Mouse (Mus musculus): ENCODE data around the gene Irs2. TPM values are rescaled to one million over a fixed set of nuclear protein-coding genes. Genes with fewer than 3 reads are reported as not detected.
A peak's percentile ranks its signal among the peaks of the same experiment; 100 is the strongest.

Gene Irs2
- polyA plus RNA-seq, 1 experiment from 2014 or later: 6.8 TPM

DNA sequence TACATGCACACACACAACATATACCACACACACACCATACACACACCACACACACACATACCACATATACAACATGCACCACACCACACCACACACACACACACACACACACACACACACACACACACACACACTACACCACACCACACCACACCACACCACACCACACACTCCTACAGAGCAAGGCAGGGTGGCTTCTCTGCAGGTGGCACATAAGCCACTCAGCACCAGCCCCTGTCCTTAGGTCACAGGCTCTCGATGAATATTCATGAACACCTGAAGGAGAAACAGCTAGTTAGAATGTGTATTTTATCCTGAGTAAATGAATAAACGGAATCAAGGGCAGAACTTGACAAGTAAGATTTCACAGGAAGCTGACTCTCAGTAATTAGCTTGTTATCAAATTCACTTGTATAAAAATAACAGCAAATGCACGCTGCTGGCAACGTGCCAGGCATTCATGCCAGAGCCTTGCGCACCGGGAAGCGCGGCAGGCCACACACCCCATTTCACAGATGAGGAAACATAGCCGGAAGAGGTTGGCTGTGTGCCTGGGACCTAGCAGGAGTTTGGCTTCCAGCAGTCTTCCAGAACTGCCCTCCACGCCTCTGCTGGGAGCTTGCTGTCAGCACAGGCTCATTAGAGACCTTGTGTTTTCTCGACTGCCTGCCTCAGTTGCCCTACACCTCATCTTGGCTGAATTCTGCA, 54.8 kb downstream of the Irs2 start:
- Histone ChIP-seq H3K9me3 (replicated peaks; ENCODE audit: control insufficient read depth, low read length) (no peaks in the 10 kb centered on the region), H3K36me3 (replicated peaks; ENCODE audit: control insufficient read depth, insufficient read depth, low read depth, low read length) (no peaks in the 10 kb centered on the region), H3K27ac (replicated peaks; ENCODE audit: low read depth, low read length) (no peak overlapping the region), H3K9ac (replicated peaks; ENCODE audit: low read length) (no peak overlapping the region), H3K4me2 (ENCODE audit: low read depth, low read length) (no peak overlapping the region), H3K4me1 (ENCODE audit: control insufficient read depth, insufficient read depth, low read length) (no peaks in the 10 kb centered on the region), H3K27me3 (ENCODE audit: control insufficient read depth, insufficient read depth, low read length) (no peaks in the 10 kb centered on the region), H3K4me3 (ENCODE audit: low read depth, low read length) (no peak overlapping the region)
- ATAC-seq (replicated peaks; ENCODE audit: insufficient number of reproducible peaks, low FRiP score, low TSS enrichment, low read depth): no peak
- 31% methylated on average over 11 of the region's 11 CpGs for WGBS
- no peak for DNase-seq (ENCODE audit: low spot score)

DNA sequence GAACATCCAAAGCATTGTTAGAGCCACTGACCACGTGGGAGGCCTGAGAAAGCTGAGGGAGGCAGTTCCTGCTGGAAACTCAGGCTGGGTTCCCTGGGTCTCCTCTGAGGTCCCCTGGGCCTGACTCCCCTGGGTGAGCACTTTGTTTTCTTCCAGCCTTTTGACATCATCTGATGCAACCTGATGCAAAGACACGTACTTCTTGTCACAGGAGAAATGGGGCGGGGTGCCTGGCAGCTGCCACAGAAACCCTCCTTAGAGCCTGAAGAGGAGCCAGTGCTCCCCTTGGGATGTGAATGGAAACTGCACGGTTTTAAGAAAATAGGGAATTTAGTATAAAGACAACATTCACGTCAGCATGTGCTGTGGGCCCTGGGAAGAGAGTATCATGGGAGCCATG, 55.6 kb downstream of the Irs2 start:
- no peak overlapping the region for H3K4me3 ChIP-seq (ENCODE audit: low read depth, low read length)
- H3K9ac ChIP-seq (replicated peaks; ENCODE audit: low read length): no peak overlapping the region
- DNase-seq (ENCODE audit: low spot score): no peak
- no peak overlapping the region for H3K4me2 ChIP-seq (ENCODE audit: low read depth, low read length)
- no peak overlapping the region for H3K27ac ChIP-seq (replicated peaks; ENCODE audit: low read depth, low read length)
- H3K4me1 ChIP-seq (ENCODE audit: control insufficient read depth, insufficient read depth, low read length): no peaks in the 10 kb centered on the region
- no peaks in the 10 kb centered on the region for H3K27me3 ChIP-seq (ENCODE audit: control insufficient read depth, insufficient read depth, low read length)
- no peaks in the 10 kb centered on the region for H3K9me3 ChIP-seq (replicated peaks; ENCODE audit: control insufficient read depth, low read length)
- 38% methylated on average over 5 of the region's 5 CpGs for WGBS
- no peak for ATAC-seq (replicated peaks; ENCODE audit: insufficient number of reproducible peaks, low FRiP score, low TSS enrichment, low read depth)
- no peaks in the 10 kb centered on the region for H3K36me3 ChIP-seq (replicated peaks; ENCODE audit: control insufficient read depth, insufficient read depth, low read depth, low read length)

GRCm38 (mm10) chr8:10952235-10952634, 56.0 kb downstream of the Irs2 start:
- no peaks in the 10 kb centered on the region for H3K27me3 ChIP-seq (ENCODE audit: control insufficient read depth, insufficient read depth, low read length)
- no peaks in the 10 kb centered on the region for H3K4me1 ChIP-seq (ENCODE audit: control insufficient read depth, insufficient read depth, low read length)
- H3K9me3 ChIP-seq (replicated peaks; ENCODE audit: control insufficient read depth, low read length): no peaks in the 10 kb centered on the region
- 81% methylated on average over 2 of the region's 2 CpGs for WGBS
- H3K4me3 ChIP-seq (ENCODE audit: low read depth, low read length): no peak overlapping the region
- no peak overlapping the region; the same call in 1 of the 2 replicates for H3K27ac ChIP-seq (replicated peaks; ENCODE audit: low read depth, low read length)
- DNase-seq (ENCODE audit: low spot score): no peak
- no peak overlapping the region for H3K4me2 ChIP-seq (ENCODE audit: low read depth, low read length)
- no peaks in the 10 kb centered on the region for H3K36me3 ChIP-seq (replicated peaks; ENCODE audit: control insufficient read depth, insufficient read depth, low read depth, low read length)
- H3K9ac ChIP-seq (replicated peaks; ENCODE audit: low read length): no peak overlapping the region
- ATAC-seq (replicated peaks; ENCODE audit: insufficient number of reproducible peaks, low FRiP score, low TSS enrichment, low read depth): no peak

- H3K4me3 ChIP-seq (ENCODE audit: low read depth, low read length): no peak overlapping the region
- H3K27me3 ChIP-seq (ENCODE audit: control insufficient read depth, insufficient read depth, low read length): no peaks in the 10 kb centered on the region
- ATAC-seq (replicated peaks; ENCODE audit: insufficient number of reproducible peaks, low FRiP score, low TSS enrichment, low read depth) (no peak), DNase-seq (ENCODE audit: low spot score) (peak; percentile 42)
- H3K4me1 ChIP-seq (ENCODE audit: control insufficient read depth, insufficient read depth, low read length): no peaks in the 10 kb centered on the region
- H3K4me2 ChIP-seq (ENCODE audit: low read depth, low read length): no peak overlapping the region
- 36% methylated on average over 4 of the region's 4 CpGs for WGBS
- no peaks in the 10 kb centered on the region for H3K36me3 ChIP-seq (replicated peaks; ENCODE audit: control insufficient read depth, insufficient read depth, low read depth, low read length)
- no peaks in the 10 kb centered on the region for H3K9me3 ChIP-seq (replicated peaks; ENCODE audit: control insufficient read depth, low read length)
- H3K9ac ChIP-seq (replicated peaks; ENCODE audit: low read length): no peak overlapping the region
- H3K27ac ChIP-seq (replicated peaks; ENCODE audit: low read depth, low read length): no peak overlapping the region
These were observed 56.7 kb downstream of the Irs2 start for GRCm38 (mm10) chr8:10951567-10951966.

GRCm38 (mm10) chr8:10945939-10946740, 62.1 kb downstream of the Irs2 start:
- DNase-seq (ENCODE audit: low spot score): peak; percentile 82

GRCm38 (mm10) chr8:10945490-10945889, 62.8 kb downstream of the Irs2 start:
- no peaks in the 10 kb centered on the region for H3K27me3 ChIP-seq (ENCODE audit: control insufficient read depth, insufficient read depth, low read length)
- no peaks in the 10 kb centered on the region for H3K36me3 ChIP-seq (replicated peaks; ENCODE audit: control insufficient read depth, insufficient read depth, low read depth, low read length)
- DNase-seq (ENCODE audit: low spot score) (no peak), ATAC-seq (replicated peaks; ENCODE audit: insufficient number of reproducible peaks, low FRiP score, low TSS enrichment, low read depth) (no peak)
- peaks cover 8% of the 10 kb centered on the region for H3K4me1 ChIP-seq (ENCODE audit: control insufficient read depth, insufficient read depth, low read length)
- H3K9ac ChIP-seq (replicated peaks; ENCODE audit: low read length): no peak overlapping the region
- no peaks in the 10 kb centered on the region for H3K9me3 ChIP-seq (replicated peaks; ENCODE audit: control insufficient read depth, low read length)
- H3K4me2 ChIP-seq (ENCODE audit: low read depth, low read length): no peak overlapping the region
- H3K4me3 ChIP-seq (ENCODE audit: low read depth, low read length): no peak overlapping the region
- 84% methylated on average over 2 of the region's 2 CpGs for WGBS
- H3K27ac ChIP-seq (replicated peaks; ENCODE audit: low read depth, low read length): no peak overlapping the region

More at GRCm38 (mm10) chr8:10945939-10946740, 62.1 kb downstream of the Irs2 start:
- no peaks in the 10 kb centered on the region for H3K9me3 ChIP-seq (replicated peaks; ENCODE audit: control insufficient read depth, low read length)
- peaks cover 8% of the 10 kb centered on the region for H3K4me1 ChIP-seq (ENCODE audit: control insufficient read depth, insufficient read depth, low read length)
- peak overlapping the region; percentile 51; the same call in 1 of the 2 replicates for H3K9ac ChIP-seq (replicated peaks; ENCODE audit: low read length)
- H3K4me3 ChIP-seq (ENCODE audit: low read depth, low read length): no peak overlapping the region
- H3K36me3 ChIP-seq (replicated peaks; ENCODE audit: control insufficient read depth, insufficient read depth, low read depth, low read length): no peaks in the 10 kb centered on the region
- peak; percentile 84 for ATAC-seq (replicated peaks; ENCODE audit: insufficient number of reproducible peaks, low FRiP score, low TSS enrichment, low read depth)
- no peaks in the 10 kb centered on the region for H3K27me3 ChIP-seq (ENCODE audit: control insufficient read depth, insufficient read depth, low read length)
- WGBS: 5% methylated on average over 23 of the region's 23 CpGs
- peak overlapping the region; percentile 66 for H3K27ac ChIP-seq (replicated peaks; ENCODE audit: low read depth, low read length)
- H3K4me2 ChIP-seq (ENCODE audit: low read depth, low read length): peak overlapping the region; percentile 19

DNA sequence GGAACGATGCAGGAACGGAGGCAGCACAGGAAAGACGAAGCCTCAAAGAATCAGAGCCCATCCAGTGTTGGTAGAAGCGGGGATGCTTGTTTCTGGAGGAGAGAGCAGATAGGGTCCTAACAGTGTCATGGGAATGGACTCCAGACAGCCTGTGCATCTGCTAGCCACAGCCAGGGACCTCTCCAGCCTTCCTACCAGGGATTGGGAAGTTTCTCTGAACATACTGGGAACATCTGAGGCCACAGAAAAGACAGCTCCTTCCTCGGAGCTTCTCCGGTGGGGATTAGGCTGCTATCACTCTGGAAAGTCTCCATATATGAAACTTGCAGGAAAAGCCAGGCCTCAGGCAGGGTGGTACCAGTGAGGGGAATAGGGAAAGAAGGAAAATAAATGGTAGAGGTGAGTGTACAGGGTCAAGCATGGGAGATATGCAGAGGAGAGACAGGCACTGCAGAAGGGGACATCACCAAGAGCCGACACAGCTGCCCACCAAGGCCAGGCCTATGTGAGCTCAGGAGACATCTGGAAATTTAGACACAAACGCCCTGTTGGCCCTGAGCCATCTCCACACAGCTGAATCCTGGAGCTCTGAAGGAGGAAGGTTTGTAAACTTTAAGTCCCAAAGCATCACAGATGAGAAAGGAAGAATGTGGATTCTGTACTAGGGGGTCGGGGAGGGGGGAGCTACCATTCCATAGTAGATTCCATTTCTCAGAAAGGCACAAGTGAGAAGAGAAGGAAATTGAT, 64.8 kb downstream of the Irs2 start:
- ATAC-seq (replicated peaks; ENCODE audit: insufficient number of reproducible peaks, low FRiP score, low TSS enrichment, low read depth): no peak
- 78% methylated on average over 9 of the region's 9 CpGs for WGBS
- H3K27me3 ChIP-seq (ENCODE audit: control insufficient read depth, insufficient read depth, low read length): no peaks in the 10 kb centered on the region
- no peak for DNase-seq (ENCODE audit: low spot score)
- H3K4me2 ChIP-seq (ENCODE audit: low read depth, low read length): no peak overlapping the region
- no peaks in the 10 kb centered on the region for H3K36me3 ChIP-seq (replicated peaks; ENCODE audit: control insufficient read depth, insufficient read depth, low read depth, low read length)
- H3K9ac ChIP-seq (replicated peaks; ENCODE audit: low read length): no peak overlapping the region
- H3K4me1 ChIP-seq (ENCODE audit: control insufficient read depth, insufficient read depth, low read length): peaks cover 8% of the 10 kb centered on the region
- H3K4me3 ChIP-seq (ENCODE audit: low read depth, low read length): no peak overlapping the region
- no peaks in the 10 kb centered on the region for H3K9me3 ChIP-seq (replicated peaks; ENCODE audit: control insufficient read depth, low read length)
- H3K27ac ChIP-seq (replicated peaks; ENCODE audit: low read depth, low read length): no peak overlapping the region
